Mouse (Mus musculus) left cerebral cortex, adult 2 months (tissue): ENCODE results near the gene Itpr1. TPM values are rescaled to one million over a fixed set of nuclear protein-coding genes. Genes with fewer than 3 reads are reported as not detected.

Experiments
- DNase-seq, 2 experiments: peaks; one replicate each; pipeline ENCODE4 v3.0.0; 2021 to 2022; ENCODE audit warnings: low spot score in 2 of 2, mixed read lengths in 1 of 2; ENCODE audit errors: extremely low spot score in 1 of 2
- H3K27ac ChIP-seq: fragments of 200-600 bp; 2 replicates; pipeline ENCODE4 v1.8.1; 2022
- H3K4me3 ChIP-seq: fragments of 200-600 bp; 2 replicates; pipeline ENCODE4 v1.8.1; 2022
- CTCF ChIP-seq: fragments of 200-600 bp; IDR thresholded peaks from 2 replicates; pipeline ENCODE4 v1.8.1; 2022; ENCODE audit warnings: antibody characterized with exemption, mild to moderate bottlenecking, moderate library complexity
- intact Hi-C: fragments of 180-260 bp; cut with DNase I; formaldehyde crosslinking; loops from one replicate; pipeline ENCODE4 v1.15.1; 2025
- total RNA-seq, 2 experiments: library from RNA; stranded (reverse); gene quantifications; 2 replicates each; pipeline ENCODE4 v1.2.3; 2021

Gene Itpr1
- total RNA-seq, 2 experiments from 2014 or later, result 459 to 480 TPM

- no peak for DNase-seq
- Histone ChIP-seq H3K27ac (peak overlapping the region; percentile 3; the same call in 1 of the 2 replicates), H3K4me3 (no peak overlapping the region)
- intact Hi-C loops, result no loop called here
- no peak for TF ChIP-seq CTCF
Measured at GRCm38 (mm10) chr6:108301856-108302255, 89.0 kb downstream of the Itpr1 start.

DNA sequence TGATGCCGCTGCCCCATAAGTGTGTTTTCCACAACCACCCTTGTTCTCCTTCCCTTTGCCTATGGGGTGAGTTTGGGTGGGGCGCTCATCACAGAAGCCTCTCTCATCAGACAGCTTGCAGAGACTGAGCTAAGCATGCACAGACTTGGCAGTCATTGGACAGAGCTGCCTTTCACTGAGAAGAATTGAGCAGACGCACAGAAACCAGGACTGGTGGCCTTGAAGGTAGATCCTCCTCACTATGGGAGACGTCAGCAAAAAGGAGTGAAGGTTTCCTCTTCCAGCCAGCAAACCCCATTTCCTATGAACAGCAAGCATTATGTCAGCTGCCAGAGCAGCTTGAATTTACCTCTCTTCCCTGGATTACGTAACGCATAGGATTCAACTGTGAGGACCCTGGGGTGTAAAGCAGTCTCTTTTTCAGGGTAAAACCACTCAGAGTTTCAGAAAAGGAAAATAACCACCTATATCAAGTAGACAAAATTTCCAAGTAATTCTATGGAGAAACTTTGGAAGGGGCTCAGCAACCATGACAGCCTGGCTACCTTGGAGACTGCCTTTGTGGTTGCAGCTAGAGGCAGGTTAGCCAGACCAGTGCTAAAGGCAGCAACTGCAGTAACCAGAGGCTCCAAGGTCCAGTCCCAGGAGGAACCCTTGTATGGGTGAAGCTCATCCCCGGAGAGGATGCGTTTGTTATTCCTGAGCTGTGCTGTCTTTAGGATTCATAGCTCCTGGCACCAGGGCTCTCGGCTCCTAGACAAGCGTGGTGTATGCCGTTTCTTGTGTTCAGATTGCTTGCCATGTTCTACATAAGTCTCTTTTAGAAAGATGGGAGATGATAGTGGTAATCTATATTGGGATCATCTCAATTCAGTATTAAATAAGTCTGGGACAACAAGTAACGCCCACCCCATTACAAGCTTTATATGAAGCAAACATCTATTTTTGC lies 91.0 kb downstream of the Itpr1 start:
- DNase-seq, result no peak
- intact Hi-C loops, result no loop called here
- Histone ChIP-seq H3K4me3 (no peak overlapping the region), H3K27ac (peak overlapping the region; percentile 86)
- no peak for TF ChIP-seq CTCF

- no peak for DNase-seq
- no peak overlapping the region for H3K4me3 ChIP-seq
- intact Hi-C loops, result no loop called here
- TF ChIP-seq CTCF, result no peak
- H3K27ac ChIP-seq, result peak overlapping the region; percentile 86
Measured at GRCm38 (mm10) chr6:108305171-108305779, 92.4 kb downstream of the Itpr1 start.

DNA sequence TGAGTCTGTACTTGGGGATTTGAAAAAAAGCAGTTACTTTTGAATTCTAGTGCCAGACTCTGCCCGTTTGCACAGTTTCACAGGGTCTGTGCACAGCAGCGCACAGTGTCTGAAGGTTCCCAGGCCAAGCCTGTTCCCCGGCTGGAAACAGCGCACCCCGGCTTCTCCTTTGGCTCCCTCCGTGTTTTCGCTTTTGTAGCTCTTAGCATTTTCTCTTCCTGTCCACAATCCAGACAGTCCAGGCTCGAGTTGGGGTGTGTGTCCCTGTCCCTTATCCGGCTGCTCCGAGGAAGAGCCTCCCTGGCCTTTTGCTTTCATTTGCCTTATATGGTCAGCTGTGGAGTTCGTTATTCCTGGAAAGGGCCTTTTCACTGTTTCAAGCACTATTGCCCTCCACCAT lies 93.3 kb downstream of the Itpr1 start:
- intact Hi-C loops, result no loop called here
- DNase-seq, result no peak
- peak overlapping the region; percentile 18; the same call in 1 of the 2 replicates for H3K4me3 ChIP-seq
- TF ChIP-seq CTCF, result no peak
- H3K27ac ChIP-seq, result peak overlapping the region; percentile 86

- TF ChIP-seq CTCF, result no peak
- Histone ChIP-seq H3K27ac (peak overlapping the region; percentile 86), H3K4me3 (no peak overlapping the region)
- intact Hi-C loops, result no loop called here
- DNase-seq, result no peak
Measured at GRCm38 (mm10) chr6:108306910-108307584, 94.2 kb downstream of the Itpr1 start.

DNA sequence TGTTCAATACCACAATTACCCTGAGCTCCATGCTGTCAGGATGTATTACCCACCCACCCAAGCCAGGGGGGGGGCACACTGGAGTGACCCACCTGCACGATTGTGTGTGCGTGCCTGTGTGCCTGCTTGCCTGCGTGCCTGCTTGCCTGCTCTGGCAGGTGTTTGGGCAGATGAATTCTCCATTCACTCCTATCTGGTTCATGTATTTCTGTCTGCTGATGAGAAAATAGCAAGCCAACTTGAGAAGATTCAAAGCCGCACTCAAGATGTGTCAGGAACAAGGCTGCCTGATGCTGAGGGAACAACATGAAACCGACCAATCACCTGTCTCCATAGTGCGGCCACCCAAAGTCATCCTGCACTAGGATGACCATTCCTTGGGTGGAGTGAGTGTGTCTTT lies 94.9 kb downstream of the Itpr1 start:
- intact Hi-C loops, result no loop called here
- TF ChIP-seq CTCF, result no peak
- DNase-seq, result no peak
- H3K4me3 ChIP-seq, result no peak overlapping the region
- H3K27ac ChIP-seq, result peak overlapping the region; percentile 86

GRCm38 (mm10) chr6:108309391-108310182 lies 96.7 kb downstream of the Itpr1 start:
- intact Hi-C loops, result no loop called here
- TF ChIP-seq CTCF, result no peak; the same call in 1 of the 2 replicates

GRCm38 (mm10) chr6:108313056-108313455 lies 100.2 kb downstream of the Itpr1 start:
- intact Hi-C loops, result no loop called here
- DNase-seq, result no peak
- Histone ChIP-seq H3K4me3 (no peak overlapping the region), H3K27ac (peak overlapping the region; percentile 47)
- no peak for TF ChIP-seq CTCF

More at GRCm38 (mm10) chr6:108309391-108310182, 96.7 kb downstream of the Itpr1 start:
- Histone ChIP-seq H3K4me3 (no peak overlapping the region), H3K27ac (peak overlapping the region; percentile 86)
- no peak for DNase-seq

GRCm38 (mm10) chr6:108313997-108314396 lies 101.1 kb downstream of the Itpr1 start:
- TF ChIP-seq CTCF, result no peak
- DNase-seq, result no peak
- intact Hi-C loops, result no loop called here
- no peak overlapping the region for H3K27ac ChIP-seq
- no peak overlapping the region for H3K4me3 ChIP-seq

GRCm38 (mm10) chr6:108316268-108316824 lies 103.5 kb downstream of the Itpr1 start:
- TF ChIP-seq CTCF, result no peak
- no peak overlapping the region for H3K27ac ChIP-seq

GRCm38 (mm10) chr6:108316951-108317350 lies 104.1 kb downstream of the Itpr1 start:
- no peak for DNase-seq
- no peak for TF ChIP-seq CTCF
- intact Hi-C loops, result no loop called here
- H3K4me3 ChIP-seq, result no peak overlapping the region
- H3K27ac ChIP-seq, result no peak overlapping the region

More at GRCm38 (mm10) chr6:108316268-108316824, 103.5 kb downstream of the Itpr1 start:
- no peak overlapping the region for H3K4me3 ChIP-seq
- intact Hi-C loops, result no loop called here
- DNase-seq, result no peak
